Mouse (Mus musculus): ENCODE measurements around the gene Ifrd2. TPM values are rescaled to one million over a fixed set of nuclear protein-coding genes. Genes with fewer than 3 reads are reported as not detected.
A peak's percentile ranks its signal among the peaks of the same experiment; 100 is the strongest.

Gene Ifrd2
- polyA plus RNA-seq, 1 experiment from 2014 or later, result 68.2 TPM

DNA sequence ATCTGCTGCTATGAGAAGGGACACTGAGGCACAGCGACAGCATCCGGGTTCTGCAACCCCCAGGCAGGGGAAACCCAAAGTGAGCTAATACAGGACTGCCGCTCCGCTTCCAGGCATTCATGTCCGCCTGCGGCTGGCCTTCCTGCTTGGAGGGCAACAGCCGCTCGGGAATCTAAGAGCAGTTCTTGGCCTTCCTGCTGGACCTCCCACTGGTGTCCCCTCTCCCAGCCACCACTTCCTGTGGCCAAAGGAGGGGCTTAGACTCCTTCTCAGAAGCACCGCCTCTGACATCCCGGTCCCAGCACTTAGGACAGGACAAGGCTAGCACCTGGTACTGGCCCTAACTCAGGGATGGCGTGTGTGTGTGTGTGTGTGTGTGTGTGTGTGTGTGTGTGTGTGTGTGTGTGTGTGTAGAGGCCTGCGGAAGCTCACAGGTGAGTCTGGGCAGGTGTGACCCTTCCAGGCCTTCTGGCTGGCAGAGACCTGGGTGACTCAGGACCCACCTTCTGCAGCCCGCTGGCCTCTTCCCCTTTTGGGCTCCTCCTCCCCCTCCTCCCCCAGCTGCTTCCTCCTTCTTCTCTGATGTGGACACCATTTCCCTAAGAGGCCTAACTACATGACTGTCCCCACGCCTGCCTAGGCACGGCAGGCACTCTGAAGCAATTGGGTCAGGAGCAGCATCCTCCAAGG lies 41.4 kb downstream of the Ifrd2 start:
- no peak for ATAC-seq (ENCODE audit: insufficient read depth, low FRiP score, low read depth)

GRCm38 (mm10) chr9:107629411-107629730 lies 41.9 kb downstream of the Ifrd2 start:
- no peaks in the 10 kb centered on the region for H3K9me3 ChIP-seq
- H3K27me3 ChIP-seq (replicated peaks), result no peaks in the 10 kb centered on the region
- no peak for ATAC-seq (ENCODE audit: insufficient read depth, low FRiP score, low read depth)
- no peak overlapping the region for H3K9ac ChIP-seq
- H3K27ac ChIP-seq, result peak overlapping the region; percentile 69
- 34% methylated on average over 4 of the region's 4 CpGs for WGBS
- H3K36me3 ChIP-seq, result 0 out of 2 replicates have a peak, but pooled peaks cover 9% of the 10 kb centered on the region
- peaks cover 83% of the 10 kb centered on the region for H3K4me1 ChIP-seq
- 0 out of 2 replicates have a peak overlapping the region, but pooled peaks have one; percentile 8 for H3K4me3 ChIP-seq (replicated peaks)
- peak overlapping the region; percentile 31; the same call in 1 of the 2 replicates for H3K4me2 ChIP-seq

More for the DNA sequence above, 41.4 kb downstream of the Ifrd2 start:
- Histone ChIP-seq H3K9me3 (no peaks in the 10 kb centered on the region), H3K4me3 (replicated peaks) (0 out of 2 replicates have a peak overlapping the region, but pooled peaks have one; percentile 8), H3K27me3 (replicated peaks) (no peaks in the 10 kb centered on the region), H3K27ac (peak overlapping the region; percentile 69), H3K9ac (no peak overlapping the region), H3K4me2 (peak overlapping the region; percentile 31), H3K36me3 (0 out of 2 replicates have a peak, but pooled peaks cover 9% of the 10 kb centered on the region), H3K4me1 (peaks cover 85% of the 10 kb centered on the region)
- 43% methylated on average over 14 of the region's 15 CpGs for WGBS

DNA sequence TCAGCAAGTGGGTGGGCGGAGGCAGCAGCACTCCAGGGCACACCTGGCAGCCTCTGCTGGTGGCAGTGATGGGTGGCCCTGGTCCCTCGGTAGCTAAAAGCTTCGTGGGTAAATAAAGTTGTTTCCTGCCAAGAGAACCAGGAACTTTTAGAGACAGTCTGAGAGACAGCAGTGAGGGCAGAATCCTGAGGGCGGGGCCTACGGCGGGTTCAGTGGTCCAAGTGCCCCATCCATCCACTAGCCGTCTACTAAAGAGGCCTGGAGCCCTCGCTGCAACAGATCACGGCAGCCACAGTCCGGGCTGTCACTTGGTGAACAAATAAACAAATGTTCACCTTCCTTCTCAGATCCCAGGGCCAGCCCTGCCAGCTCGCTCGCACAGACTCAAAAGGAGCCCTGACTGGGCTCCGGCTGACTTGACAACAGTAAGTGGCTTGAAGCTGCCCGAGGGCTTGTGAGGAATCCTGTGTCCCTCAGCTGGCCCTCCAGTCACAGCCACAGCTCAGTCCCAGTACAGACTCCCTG lies 42.5 kb downstream of the Ifrd2 start:
- 26% methylated on average over 14 of the region's 14 CpGs for WGBS
- peak overlapping the region; percentile 69 for H3K27ac ChIP-seq

DNA sequence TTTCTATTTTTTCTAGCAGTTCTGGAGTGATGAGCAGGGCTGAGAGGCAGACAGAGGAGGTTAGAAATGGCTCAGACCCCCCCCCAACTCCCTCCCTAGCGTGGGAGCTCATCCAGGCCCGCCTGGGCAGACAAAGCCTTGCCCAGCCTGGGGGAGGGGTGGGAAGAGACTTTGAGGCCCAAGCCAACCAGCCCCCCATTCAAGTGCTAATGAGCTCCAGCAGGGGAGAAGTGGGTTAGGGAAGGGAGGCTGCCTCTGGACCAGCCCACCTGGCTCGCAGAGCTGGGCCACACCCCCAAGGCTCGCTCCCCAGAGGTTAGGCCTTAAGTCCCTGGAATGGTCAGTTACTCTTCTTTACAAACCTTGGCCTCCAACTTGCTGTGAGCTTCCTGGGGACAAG lies 43.1 kb downstream of the Ifrd2 start:
- Histone ChIP-seq H3K9me3 (no peaks in the 10 kb centered on the region), H3K4me3 (replicated peaks) (no peak overlapping the region), H3K27ac (peak overlapping the region; percentile 69), H3K27me3 (replicated peaks) (no peaks in the 10 kb centered on the region), H3K4me2 (peak overlapping the region; percentile 11), H3K36me3 (0 out of 2 replicates have a peak, but pooled peaks cover 4% of the 10 kb centered on the region), H3K9ac (0 out of 2 replicates have a peak overlapping the region, but pooled peaks have one; percentile 25), H3K4me1 (peaks cover 72% of the 10 kb centered on the region)
- no peak for ATAC-seq (ENCODE audit: insufficient read depth, low FRiP score, low read depth)
- WGBS, result 8% methylated on average over 4 of the region's 4 CpGs

More for the DNA sequence above, 42.5 kb downstream of the Ifrd2 start:
- peak overlapping the region; percentile 11 for H3K4me2 ChIP-seq
- 0 out of 2 replicates have a peak, but pooled peaks cover 9% of the 10 kb centered on the region for H3K36me3 ChIP-seq
- no peaks in the 10 kb centered on the region for H3K9me3 ChIP-seq
- peaks cover 77% of the 10 kb centered on the region for H3K4me1 ChIP-seq
- no peak for ATAC-seq (ENCODE audit: insufficient read depth, low FRiP score, low read depth)
- no peak overlapping the region for H3K9ac ChIP-seq
- no peak overlapping the region for H3K4me3 ChIP-seq (replicated peaks)
- H3K27me3 ChIP-seq (replicated peaks), result no peaks in the 10 kb centered on the region

DNA sequence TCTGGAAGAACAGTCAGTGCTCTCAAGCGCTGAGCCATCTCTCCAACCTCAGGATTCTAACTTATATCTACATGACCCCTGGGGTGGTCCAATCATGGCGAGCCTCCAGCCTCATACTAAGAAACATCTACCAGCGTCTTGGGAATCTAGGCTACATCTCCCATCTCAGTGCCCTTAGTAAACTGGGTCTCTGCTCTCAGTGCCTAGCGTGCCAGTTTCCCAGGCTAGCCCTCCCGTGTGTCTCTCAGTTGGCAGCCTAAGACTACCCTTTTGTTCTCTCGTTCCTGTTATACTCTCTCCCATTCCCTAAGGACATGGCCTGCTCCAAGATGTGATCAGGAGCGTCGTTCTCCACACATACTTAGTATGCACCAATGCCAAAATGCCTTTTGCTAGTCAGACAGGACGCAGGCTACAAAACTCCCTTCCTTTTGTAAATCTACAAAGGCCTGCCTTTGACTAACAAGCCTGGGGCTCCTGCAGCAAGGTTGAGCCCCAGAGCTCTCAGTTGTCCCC lies 43.9 kb downstream of the Ifrd2 start:
- Histone ChIP-seq H3K27me3 (replicated peaks) (no peaks in the 10 kb centered on the region), H3K9me3 (no peaks in the 10 kb centered on the region), H3K4me3 (replicated peaks) (no peak overlapping the region), H3K36me3 (0 out of 2 replicates have a peak, but pooled peaks cover 3% of the 10 kb centered on the region), H3K27ac (peak overlapping the region; percentile 69; the same call in 1 of the 2 replicates), H3K4me1 (peaks cover 75% of the 10 kb centered on the region), H3K9ac (no peak overlapping the region), H3K4me2 (peak overlapping the region; percentile 96; the same call in 1 of the 2 replicates)
- no peak for ATAC-seq (ENCODE audit: insufficient read depth, low FRiP score, low read depth)
- WGBS, result 72% methylated on average over 9 of the region's 9 CpGs

DNA sequence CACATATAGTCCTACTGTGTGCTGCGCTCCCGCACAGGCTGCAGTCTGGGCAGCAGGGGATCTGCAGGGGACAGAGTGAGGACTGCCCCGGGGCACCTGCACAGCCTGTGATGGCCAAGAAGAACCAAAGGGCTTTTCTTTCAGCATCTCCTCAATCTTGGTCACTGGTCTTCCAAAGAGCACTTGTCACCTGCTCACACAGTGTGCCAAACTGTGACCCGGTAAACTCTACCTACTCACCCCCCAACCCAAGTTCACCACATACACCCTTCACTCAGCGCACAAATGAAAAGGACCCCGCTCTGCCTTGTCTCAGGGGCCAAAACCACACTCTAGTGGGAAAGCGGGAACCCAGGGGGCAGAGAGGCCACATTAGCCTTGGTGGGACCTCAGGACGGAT lies 44.4 kb downstream of the Ifrd2 start:
- Histone ChIP-seq H3K9me3 (no peaks in the 10 kb centered on the region), H3K4me1 (peaks cover 70% of the 10 kb centered on the region), H3K27ac (peak overlapping the region; percentile 69; the same call in 1 of the 2 replicates), H3K4me3 (replicated peaks) (peak overlapping the region; percentile 86; the same call in 1 of the 2 replicates), H3K9ac (no peak overlapping the region), H3K4me2 (peak overlapping the region; percentile 96; the same call in 1 of the 2 replicates), H3K27me3 (replicated peaks) (no peaks in the 10 kb centered on the region), H3K36me3 (0 out of 2 replicates have a peak, but pooled peaks cover 3% of the 10 kb centered on the region)
- 89% methylated on average over 8 of the region's 8 CpGs for WGBS
- ATAC-seq (ENCODE audit: insufficient read depth, low FRiP score, low read depth), result no peak

GRCm38 (mm10) chr9:107632478-107632877 lies 45.0 kb downstream of the Ifrd2 start:
- Histone ChIP-seq H3K4me3 (replicated peaks) (peak overlapping the region; percentile 86), H3K36me3 (0 out of 2 replicates have a peak, but pooled peaks cover 3% of the 10 kb centered on the region), H3K9me3 (no peaks in the 10 kb centered on the region), H3K4me1 (peaks cover 64% of the 10 kb centered on the region), H3K27ac (peak overlapping the region; percentile 88), H3K27me3 (replicated peaks) (no peaks in the 10 kb centered on the region), H3K4me2 (peak overlapping the region; percentile 96), H3K9ac (peak overlapping the region; percentile 97; the same call in 1 of the 2 replicates)
- 51% methylated on average over 6 of the region's 6 CpGs for WGBS
- no peak for ATAC-seq (ENCODE audit: insufficient read depth, low FRiP score, low read depth)

DNA sequence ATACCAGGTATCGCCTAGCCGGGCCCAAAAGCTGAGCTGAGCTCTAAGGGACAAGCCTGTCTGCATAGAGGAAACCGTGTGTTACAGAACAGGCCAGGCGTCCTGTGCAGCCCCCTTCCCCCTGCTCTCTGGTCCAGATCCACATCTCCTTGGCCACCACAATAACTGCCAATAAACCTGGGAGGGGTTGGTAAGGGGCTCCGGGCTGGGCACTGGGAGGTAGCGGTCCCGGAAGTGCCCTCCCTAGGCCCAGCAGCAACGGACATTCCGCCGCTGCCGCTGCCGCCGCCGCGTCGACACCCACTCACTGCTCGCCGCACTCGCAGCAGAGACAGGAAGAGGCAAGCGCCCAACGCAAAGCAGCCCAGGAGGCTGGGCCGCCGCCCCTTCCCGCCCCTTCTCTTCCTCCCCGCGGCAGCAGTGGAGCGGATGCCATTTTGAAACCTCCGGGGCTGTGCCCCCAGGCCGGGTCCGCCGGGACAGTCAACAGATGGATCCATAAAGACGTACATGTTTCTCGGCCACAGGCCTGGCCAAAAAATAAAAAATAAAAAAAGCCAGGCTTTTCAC lies 45.7 kb downstream of the Ifrd2 start:
- Histone ChIP-seq H3K27me3 (replicated peaks) (no peaks in the 10 kb centered on the region), H3K36me3 (0 out of 2 replicates have a peak, but pooled peaks cover 3% of the 10 kb centered on the region), H3K9me3 (no peaks in the 10 kb centered on the region), H3K4me2 (peak overlapping the region; percentile 96), H3K4me3 (replicated peaks) (peak overlapping the region; percentile 86), H3K9ac (peak overlapping the region; percentile 97), H3K4me1 (peaks cover 57% of the 10 kb centered on the region), H3K27ac (peak overlapping the region; percentile 88)
- WGBS, result 2% methylated on average over 33 of the region's 33 CpGs
- ATAC-seq (ENCODE audit: insufficient read depth, low FRiP score, low read depth), result peak; percentile 28; the same call in 1 of the 2 replicates

DNA sequence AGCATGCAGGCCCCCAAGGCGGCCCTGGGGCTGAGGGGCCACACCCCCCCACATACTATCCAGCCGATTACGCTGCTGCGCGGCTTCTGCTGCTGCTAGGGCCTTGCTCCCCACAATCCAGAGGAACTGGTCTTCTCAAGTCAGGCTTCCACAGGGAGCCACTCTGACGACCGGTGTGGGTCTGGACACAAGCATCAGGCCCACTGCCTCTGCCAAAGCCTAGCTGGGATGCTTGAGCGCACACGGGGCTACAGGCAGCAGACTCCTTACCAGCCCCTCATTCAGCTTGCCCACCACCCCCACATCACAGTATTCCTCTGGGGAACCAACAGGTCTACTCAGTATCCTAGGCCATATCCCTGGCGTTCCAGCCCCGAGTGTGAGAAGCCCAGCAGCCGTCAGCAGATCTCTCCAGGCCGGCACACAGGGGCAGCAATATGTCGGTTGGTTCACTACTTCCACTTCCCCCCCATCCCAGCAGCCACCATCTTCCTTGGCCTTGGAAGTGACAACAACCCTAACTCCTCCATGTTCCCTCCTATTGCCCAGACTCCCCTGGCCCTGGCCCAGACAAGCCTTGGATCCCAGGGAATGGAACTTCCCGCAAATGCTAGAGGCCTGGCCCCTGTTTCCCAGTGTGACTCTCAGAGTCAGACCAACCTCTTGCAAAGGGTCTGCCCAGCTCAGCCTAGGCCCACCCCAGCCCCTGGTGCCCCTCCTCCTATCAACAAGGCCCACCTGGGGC lies 46.4 kb downstream of the Ifrd2 start:
- H3K27me3 ChIP-seq (replicated peaks), result no peaks in the 10 kb centered on the region
- 0 out of 2 replicates have a peak, but pooled peaks cover 3% of the 10 kb centered on the region for H3K36me3 ChIP-seq
- H3K9me3 ChIP-seq, result no peaks in the 10 kb centered on the region
- H3K4me1 ChIP-seq, result peaks cover 50% of the 10 kb centered on the region
- H3K4me3 ChIP-seq (replicated peaks), result peak overlapping the region; percentile 86
- peak overlapping the region; percentile 88 for H3K27ac ChIP-seq
- under 1% methylated on average over 15 of the region's 15 CpGs for WGBS
- peak overlapping the region; percentile 97 for H3K9ac ChIP-seq
- peak overlapping the region; percentile 96 for H3K4me2 ChIP-seq
- no peak for ATAC-seq (ENCODE audit: insufficient read depth, low FRiP score, low read depth)

- Histone ChIP-seq H3K27me3 (replicated peaks) (no peaks in the 10 kb centered on the region), H3K4me2 (peak overlapping the region; percentile 96), H3K4me3 (replicated peaks) (peak overlapping the region; percentile 86), H3K36me3 (0 out of 2 replicates have a peak, but pooled peaks cover 3% of the 10 kb centered on the region), H3K9ac (peak overlapping the region; percentile 97), H3K27ac (peak overlapping the region; percentile 88), H3K4me1 (peaks cover 42% of the 10 kb centered on the region), H3K9me3 (no peaks in the 10 kb centered on the region)
- ATAC-seq (ENCODE audit: insufficient read depth, low FRiP score, low read depth), result no peak
- WGBS, result under 1% methylated on average over 35 of the region's 35 CpGs
Measured at GRCm38 (mm10) chr9:107634406-107635278, 47.2 kb downstream of the Ifrd2 start.

Measured in stomach, embryonic 15.5 days (tissue).